In the genomic region with DNA sequence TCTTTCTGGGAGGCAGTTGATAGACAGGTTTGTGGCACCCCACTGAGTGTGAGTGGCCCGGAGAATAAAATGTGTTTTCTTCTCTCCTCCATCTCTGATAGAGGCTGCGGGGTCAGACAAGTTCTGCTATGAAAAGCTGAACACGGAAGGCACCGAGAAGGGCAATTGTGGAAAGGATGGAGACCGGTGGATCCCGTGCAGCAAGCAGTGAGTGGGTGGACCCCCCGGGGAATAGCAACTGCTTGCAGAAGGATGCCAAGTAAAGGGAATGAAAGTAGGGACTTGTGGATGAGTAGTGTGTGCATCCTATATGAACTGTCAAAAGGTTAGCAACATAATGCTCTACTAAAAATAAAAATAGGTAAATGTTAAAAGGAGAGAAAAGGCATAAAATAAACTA, we compare ENCODE assay signal across 25 mouse cellular contexts. TPM values are rescaled to one million over a fixed set of nuclear protein-coding genes. Genes with fewer than 3 reads are reported as not detected.
DNase-seq lines count a peak whose midpoint lies in the region; ATAC-seq and TF ChIP-seq lines count a peak whose summit lies in the region.
"Had no signal": no experiment of that assay in that cellular context is flagged by ENCODE, and none has a peak within 500 bp of the region (broad histone marks: within the 10 kb centered on the region; RNA-seq: fewer than 3 reads in every experiment).

No protein-coding gene starts in this region.

- H3K4me3 ChIP-seq in forebrain, embryonic 10.5 days = no peak overlapping the region
- H3K4me3 ChIP-seq in forebrain, postnatal 0 days (ENCODE audit: low read depth, low read length) = no peak overlapping the region
- H3K4me3 ChIP-seq in midbrain, embryonic 10.5 days = no peak overlapping the region
- H3K4me3 ChIP-seq in midbrain, embryonic 11.5 days (ENCODE audit: low read depth, low read length) = no peak overlapping the region
- no peak overlapping the region for H3K4me3 ChIP-seq in hindbrain, embryonic 16.5 days (ENCODE audit: low read length)
- H3K4me3 ChIP-seq: embryonic facial prominence, embryonic 13.5 days; hindbrain, embryonic 10.5 days; megakaryocyte, embryonic 14.5 days had no signal

- no peaks in the 10 kb centered on the region for H3K27me3 ChIP-seq in forebrain, embryonic 10.5 days (ENCODE audit: poor library complexity, severe bottlenecking)
- no peaks in the 10 kb centered on the region for H3K27me3 ChIP-seq in forebrain, postnatal 0 days (ENCODE audit: insufficient read depth, low read length)
- H3K27me3 ChIP-seq in midbrain, embryonic 10.5 days (ENCODE audit: low read depth, poor library complexity, severe bottlenecking) = peaks cover 31% of the 10 kb centered on the region
- H3K27me3 ChIP-seq in midbrain, embryonic 11.5 days (ENCODE audit: control insufficient read depth, insufficient read depth, low read length) = no peaks in the 10 kb centered on the region; the same call in 1 of the 2 replicates
- no peaks in the 10 kb centered on the region; the same call in 1 of the 2 replicates for H3K27me3 ChIP-seq in hindbrain, embryonic 16.5 days (replicated peaks; ENCODE audit: control insufficient read depth, insufficient read depth, low read length)
- H3K27me3 ChIP-seq: embryonic facial prominence, embryonic 13.5 days; megakaryocyte, embryonic 14.5 days had no signal

- 25% methylated on average over 7 of the region's 7 CpGs for WGBS in forebrain, embryonic 10.5 days
- 13% methylated on average over 7 of the region's 7 CpGs for WGBS in forebrain, postnatal 0 days
- WGBS in midbrain, embryonic 10.5 days = 42% methylated on average over 7 of the region's 7 CpGs
- 34% methylated on average over 7 of the region's 7 CpGs for WGBS in midbrain, embryonic 11.5 days
- 20% methylated on average over 7 of the region's 7 CpGs for WGBS in hindbrain, embryonic 16.5 days

- no peak for DNase-seq in forebrain, embryonic 10.5 days (ENCODE audit: extremely low spot score, low spot score)
- DNase-seq in forebrain, postnatal 0 days = no peak
- no peak for DNase-seq in midbrain, embryonic 10.5 days (ENCODE audit: low spot score)
- no peak for DNase-seq in midbrain, embryonic 11.5 days (ENCODE audit: low spot score, missing footprints)
- peak; percentile 70 for DNase-seq in cerebellum, adult 9-11 months
- DNase-seq in layer of hippocampus, adult 9-11 months = no peak
- DNase-seq: adrenal gland, postnatal 10 days; gastrocnemius, postnatal 36 days; kidney, adult 11 months; layer of hippocampus, postnatal 36 days; liver, postnatal 0 days; lung, postnatal 14 days; retina, postnatal 1 day had no signal

- no peak overlapping the region for H3K4me2 ChIP-seq in forebrain, postnatal 0 days (ENCODE audit: low read depth)
- no peak overlapping the region for H3K4me2 ChIP-seq in midbrain, embryonic 11.5 days
- no peak overlapping the region for H3K4me2 ChIP-seq in hindbrain, embryonic 16.5 days (ENCODE audit: low read length)
- H3K4me2 ChIP-seq: embryonic facial prominence, embryonic 13.5 days had no signal

- H3K9me3 ChIP-seq in forebrain, embryonic 10.5 days = no peaks in the 10 kb centered on the region
- no peaks in the 10 kb centered on the region for H3K9me3 ChIP-seq in forebrain, postnatal 0 days (ENCODE audit: low read length)
- no peaks in the 10 kb centered on the region for H3K9me3 ChIP-seq in midbrain, embryonic 10.5 days (replicated peaks)
- H3K9me3 ChIP-seq in midbrain, embryonic 11.5 days (ENCODE audit: control insufficient read depth, low read length) = no peaks in the 10 kb centered on the region
- H3K9me3 ChIP-seq in hindbrain, embryonic 16.5 days (ENCODE audit: control insufficient read depth, low read length) = no peaks in the 10 kb centered on the region
- H3K9me3 ChIP-seq: embryonic facial prominence, embryonic 13.5 days; hindbrain, embryonic 10.5 days; megakaryocyte, embryonic 14.5 days had no signal

- no peak for ATAC-seq in forebrain, postnatal 0 days
- ATAC-seq in midbrain, embryonic 11.5 days (ENCODE audit: low FRiP score) = no peak
- no peak for ATAC-seq in hindbrain, embryonic 16.5 days
- ATAC-seq: activated CD4-positive, CD25-positive, alpha-beta regulatory T cell, adult 4 months; CD4-positive, CD25-positive, alpha-beta regulatory T cell, adult 4 months; liver, postnatal 0 days; Patski had no signal

- peaks cover 24% of the 10 kb centered on the region for H3K4me1 ChIP-seq in forebrain, embryonic 10.5 days
- H3K4me1 ChIP-seq in forebrain, postnatal 0 days (ENCODE audit: insufficient read depth) = no peaks in the 10 kb centered on the region
- H3K4me1 ChIP-seq in midbrain, embryonic 10.5 days = peaks cover 22% of the 10 kb centered on the region
- peaks cover 5% of the 10 kb centered on the region for H3K4me1 ChIP-seq in midbrain, embryonic 11.5 days (ENCODE audit: control insufficient read depth, insufficient read depth, low read length)
- no peaks in the 10 kb centered on the region for H3K4me1 ChIP-seq in hindbrain, embryonic 16.5 days (ENCODE audit: control insufficient read depth, insufficient read depth, low read depth, low read length)
- H3K4me1 ChIP-seq: embryonic facial prominence, embryonic 13.5 days had no signal

- TF ChIP-seq CTCF in forebrain, postnatal 0 days (IDR thresholded peaks at IDR 0.05; ENCODE audit: low read depth) = no peak

- peak overlapping the region; percentile 51 for H3K27ac ChIP-seq in forebrain, embryonic 10.5 days
- no peak overlapping the region for H3K27ac ChIP-seq in forebrain, postnatal 0 days (ENCODE audit: low read depth, low read length)
- H3K27ac ChIP-seq in midbrain, embryonic 10.5 days (replicated peaks) = peak overlapping the region; percentile 14; the same call in 1 of the 2 replicates
- H3K27ac ChIP-seq in midbrain, embryonic 11.5 days (ENCODE audit: low read depth, low read length) = no peak overlapping the region
- H3K27ac ChIP-seq in hindbrain, embryonic 16.5 days (ENCODE audit: low read depth, low read length) = no peak overlapping the region
- H3K27ac ChIP-seq: embryonic facial prominence, embryonic 13.5 days; hindbrain, embryonic 10.5 days; kidney, postnatal 0 days had no signal

- H3K9ac ChIP-seq in forebrain, postnatal 0 days = no peak overlapping the region
- no peak overlapping the region for H3K9ac ChIP-seq in midbrain, embryonic 11.5 days (ENCODE audit: low read length)
- no peak overlapping the region for H3K9ac ChIP-seq in hindbrain, embryonic 16.5 days (ENCODE audit: low read depth, low read length)
- H3K9ac ChIP-seq: embryonic facial prominence, embryonic 13.5 days; liver, postnatal 0 days had no signal

- no peaks in the 10 kb centered on the region for H3K36me3 ChIP-seq in forebrain, embryonic 10.5 days (replicated peaks)
- peaks cover 17% of the 10 kb centered on the region; the same call in 1 of the 2 replicates for H3K36me3 ChIP-seq in forebrain, postnatal 0 days (ENCODE audit: insufficient read depth)
- no peaks in the 10 kb centered on the region for H3K36me3 ChIP-seq in midbrain, embryonic 10.5 days
- H3K36me3 ChIP-seq in midbrain, embryonic 11.5 days (ENCODE audit: control insufficient read depth, insufficient read depth, low read length) = no peaks in the 10 kb centered on the region
- no peaks in the 10 kb centered on the region for H3K36me3 ChIP-seq in hindbrain, embryonic 16.5 days (ENCODE audit: control insufficient read depth, insufficient read depth, low read length)
- H3K36me3 ChIP-seq: embryonic facial prominence, embryonic 13.5 days; hindbrain, embryonic 10.5 days had no signal

RNA-seq across cellular contexts. Expression of a gene that starts 49.3 kb away (rescaled TPM):
- not detected in 2 replicates for polyA plus RNA-seq in forebrain, embryonic 10.5 days (2016; fragmentation: Nextera tagmentation; extraction: Ambion mirVana)
- total RNA-seq in forebrain, postnatal 0 days (2014; rRNA removed) = not detected in 2 replicates
- polyA plus RNA-seq in forebrain, postnatal 0 days (2015; fragmentation: Nextera tagmentation; extraction: Ambion mirVana) = not detected in 2 replicates
- not detected in 2 replicates for polyA plus RNA-seq in midbrain, embryonic 10.5 days (2016; fragmentation: Nextera tagmentation; extraction: Ambion mirVana)
- polyA plus RNA-seq in midbrain, embryonic 11.5 days (2014; fragmentation: Nextera tagmentation; extraction: Ambion mirVana) = not detected in 2 replicates
- not detected in 2 replicates for polyA plus RNA-seq in hindbrain, embryonic 16.5 days (2015; fragmentation: Nextera tagmentation; extraction: Ambion mirVana)
- total RNA-seq: adrenal gland, postnatal 10 days; ES-E14; gastrocnemius, postnatal 36 days; layer of hippocampus, postnatal 36 days; liver, adult 2 months had no signal
- polyA plus RNA-seq: activated CD4-positive, CD25-positive, alpha-beta regulatory T cell, adult 4 months; CD4-positive, CD25-positive, alpha-beta regulatory T cell, adult 4 months; embryonic facial prominence, embryonic 13.5 days; heart, postnatal 0 days; hindbrain, embryonic 10.5 days; kidney, postnatal 0 days; liver, adult 2 months; liver, postnatal 0 days; Patski; stomach, embryonic 16.5 days had no signal

Comparison
In these comparisons a context has a peak if more than half of its experiments do, and no peak if none do; other contexts are left out.
1. H3K27ac ChIP-seq: peak in forebrain, embryonic 10.5 days (single experiment) and midbrain, embryonic 10.5 days (single experiment); none in forebrain, postnatal 0 days (single experiment), midbrain, embryonic 11.5 days (single experiment) and hindbrain, embryonic 16.5 days (single experiment).